Mouse (Mus musculus) embryonic facial prominence, embryonic 15.5 days (tissue): ENCODE measurements around the gene Kctd17. TPM values are rescaled to one million over a fixed set of nuclear protein-coding genes. Genes with fewer than 3 reads are reported as not detected.

ENCODE experiments used
- ATAC-seq: fragments of 200-750 bp; cut with Nextera tagmentation; 2 replicates; pipeline ENCODE4 v1.8.0; 2017; ENCODE audit warnings: low read depth, moderate TSS enrichment; ENCODE audit not compliant: insufficient number of reproducible peaks, low FRiP score, low TSS enrichment
- H3K27ac ChIP-seq: fragments of 300-500 bp; sonication (generic); replicated peaks from 2 replicates; pipeline ENCODE4 v1.5.1; 2015; ENCODE audit warnings: mild to moderate bottlenecking, inconsistent platforms
- H3K27me3 ChIP-seq: fragments of 300-500 bp; sonication (generic); 2 replicates; pipeline ENCODE4 v1.6.1; 2015; ENCODE audit warnings: inconsistent platforms
- H3K36me3 ChIP-seq: fragments of 300-500 bp; sonication (generic); 2 replicates; pipeline ENCODE4 v1.6.1; 2015; ENCODE audit warnings: mild to moderate bottlenecking, inconsistent platforms
- H3K4me1 ChIP-seq: fragments of 300-500 bp; sonication (generic); 2 replicates; pipeline ENCODE4 v1.6.1; 2015; ENCODE audit warnings: inconsistent platforms
- H3K4me2 ChIP-seq: fragments of 300-500 bp; sonication (generic); replicated peaks from 2 replicates; pipeline ENCODE4 v1.6.1; 2015; ENCODE audit warnings: mild to moderate bottlenecking, inconsistent platforms
- H3K4me3 ChIP-seq: fragments of 300-500 bp; sonication (generic); replicated peaks from 2 replicates; pipeline ENCODE4 v1.5.1; 2015; ENCODE audit warnings: mild to moderate bottlenecking, inconsistent platforms
- H3K9ac ChIP-seq: fragments of 300-500 bp; sonication (generic); 2 replicates; pipeline ENCODE4 v1.6.1; 2015; ENCODE audit warnings: inconsistent platforms
- H3K9me3 ChIP-seq: fragments of 300-500 bp; sonication (generic); replicated peaks from 2 replicates; pipeline ENCODE4 v1.6.1; 2016; ENCODE audit warnings: inconsistent platforms
- WGBS: fragments of 180-500 bp; shearing (Covaris S2); methylation state at CpG from one replicate; pipeline ENCODE4 v1.1.7; 2015; 5-methylcytosine and 5-hydroxymethylcytosine counted together
- polyA plus RNA-seq: library from polyadenylated mRNA; unstranded; fragments of >200 nt; fragmentation: Nextera tagmentation; extraction: Ambion mirVana; gene quantifications from 2 replicates; pipeline ENCODE4 v1.2.1, GENCODE M21; 2015

The Kctd17 gene
- polyA plus RNA-seq, 1 experiment from 2014 or later = 59.0 TPM

DNA sequence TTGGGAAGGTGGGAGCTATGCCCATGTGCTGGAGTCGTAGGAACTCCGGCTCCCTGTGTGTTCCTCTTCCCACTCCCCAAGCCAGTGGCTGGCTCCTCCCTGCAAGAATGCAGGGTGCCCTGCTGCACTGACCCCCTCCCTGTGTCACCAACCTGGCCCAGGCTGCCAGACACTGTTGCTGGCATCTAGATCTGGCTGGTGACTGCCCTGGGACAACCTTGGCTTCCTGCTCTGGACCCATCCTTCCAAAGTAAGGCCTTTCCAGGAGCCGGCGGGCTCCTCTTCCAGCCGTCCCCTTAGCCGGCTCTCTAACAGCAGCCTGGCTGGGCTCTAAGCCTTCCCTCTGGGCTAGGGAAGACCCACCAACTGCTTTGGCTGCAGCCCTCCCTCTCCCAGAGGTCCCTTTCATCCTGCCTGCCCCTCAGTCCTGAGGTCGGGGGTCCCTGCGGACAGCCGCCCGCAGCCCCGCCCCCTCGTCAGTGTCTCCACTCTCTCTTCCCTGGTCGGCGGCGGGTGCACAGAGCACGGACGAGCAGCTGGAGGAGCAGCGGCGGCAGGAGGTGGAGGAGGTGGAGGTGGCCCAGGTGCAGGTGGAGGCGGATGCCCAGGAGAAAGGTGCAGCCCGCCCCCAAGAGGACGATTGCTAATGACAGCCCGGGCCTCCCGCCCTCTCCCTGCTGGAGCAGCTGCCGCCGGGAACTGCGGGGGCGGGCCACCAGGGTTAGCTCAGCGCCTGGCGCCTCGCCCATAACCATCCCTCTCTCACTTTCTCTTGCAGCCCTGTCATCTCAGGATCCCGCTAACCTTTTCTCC is 8.2 kb downstream of the Kctd17 start:
- 10% methylated on average over 28 of the region's 32 CpGs for WGBS
- peak overlapping the region; percentile 61 for H3K4me2 ChIP-seq
- H3K9me3 ChIP-seq = no peaks in the 10 kb centered on the region
- peak overlapping the region; percentile 34 for H3K4me3 ChIP-seq
- H3K27ac ChIP-seq = peak overlapping the region; percentile 78
- peaks cover 35% of the 10 kb centered on the region for H3K36me3 ChIP-seq
- H3K27me3 ChIP-seq = no peaks in the 10 kb centered on the region
- peaks cover 39% of the 10 kb centered on the region for H3K4me1 ChIP-seq
- peak; percentile 81 for ATAC-seq
- H3K9ac ChIP-seq = no peak overlapping the region

DNA sequence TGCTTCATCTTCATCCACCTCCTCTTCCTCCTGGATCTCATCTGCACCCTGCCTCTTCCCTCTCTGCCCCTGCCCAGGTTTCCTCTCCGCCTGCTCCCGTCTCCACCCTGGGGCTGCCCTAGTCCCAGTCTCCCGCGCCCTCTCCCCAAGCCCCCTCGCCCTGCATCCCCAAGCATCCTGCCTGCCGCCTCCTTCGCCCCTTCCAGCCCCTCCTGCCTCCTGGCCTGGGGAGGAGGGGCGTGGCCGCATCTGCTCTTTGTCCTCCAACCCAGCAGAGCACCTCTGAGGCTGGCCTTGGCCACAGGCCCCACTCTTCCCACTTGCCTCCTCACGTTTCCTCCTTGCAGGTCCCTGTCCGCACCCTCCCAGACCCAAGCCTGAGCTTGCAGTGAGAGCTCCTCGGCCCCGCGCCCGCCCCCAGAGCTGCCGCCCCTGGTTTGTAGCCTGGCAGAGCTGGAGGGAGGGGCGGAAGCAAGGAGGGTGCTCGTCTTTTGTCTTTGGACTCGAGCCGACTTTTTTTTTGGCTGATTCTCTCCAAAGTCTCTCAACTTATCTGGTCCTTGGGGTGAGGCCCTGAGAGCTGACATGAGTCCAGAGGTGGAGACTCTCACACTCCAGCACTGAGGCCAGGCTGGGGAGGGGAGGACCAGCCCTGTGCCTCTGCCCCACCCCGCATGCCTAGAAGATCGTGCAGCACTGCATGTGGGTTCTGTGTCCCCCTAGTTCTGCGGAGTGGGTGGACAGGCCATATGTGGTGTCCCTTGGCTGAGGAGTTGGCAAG is 9.1 kb downstream of the Kctd17 start:
- Histone ChIP-seq H3K4me2 (peak overlapping the region; percentile 61), H3K9me3 (no peaks in the 10 kb centered on the region), H3K27ac (peak overlapping the region; percentile 78), H3K36me3 (peaks cover 30% of the 10 kb centered on the region), H3K4me3 (peak overlapping the region; percentile 34), H3K4me1 (peaks cover 39% of the 10 kb centered on the region), H3K9ac (peak overlapping the region; percentile 9; the same call in 1 of the 2 replicates), H3K27me3 (no peaks in the 10 kb centered on the region)
- 20% methylated on average over 23 of the region's 23 CpGs for WGBS
- ATAC-seq = peak; percentile 26

DNA sequence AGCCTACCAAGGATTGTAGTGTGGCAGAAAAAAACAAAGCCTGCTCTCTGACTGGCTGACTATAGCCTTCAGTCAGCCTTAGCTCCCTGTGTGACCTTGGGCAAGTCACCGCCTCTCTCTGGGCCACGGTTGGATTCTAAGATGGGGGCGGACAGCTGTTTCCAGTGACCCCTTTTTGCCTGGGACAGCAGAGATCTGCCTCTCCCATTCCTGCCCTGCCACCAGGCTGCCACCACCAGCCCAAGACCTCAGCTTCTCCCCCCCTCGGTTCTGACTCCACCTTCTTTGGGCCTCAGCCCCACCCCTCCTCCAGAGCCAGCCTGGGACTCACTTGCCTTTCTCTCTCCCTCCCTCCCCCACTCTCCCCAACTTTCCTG is 9.6 kb downstream of the Kctd17 start:
- Histone ChIP-seq H3K4me2 (no peak overlapping the region), H3K9ac (no peak overlapping the region), H3K4me3 (no peak overlapping the region), H3K36me3 (peaks cover 26% of the 10 kb centered on the region), H3K27ac (peak overlapping the region; percentile 78; the same call in 1 of the 2 replicates), H3K27me3 (no peaks in the 10 kb centered on the region), H3K9me3 (no peaks in the 10 kb centered on the region), H3K4me1 (peaks cover 39% of the 10 kb centered on the region)
- ATAC-seq = no peak
- 45% methylated on average over 4 of the region's 4 CpGs for WGBS

DNA sequence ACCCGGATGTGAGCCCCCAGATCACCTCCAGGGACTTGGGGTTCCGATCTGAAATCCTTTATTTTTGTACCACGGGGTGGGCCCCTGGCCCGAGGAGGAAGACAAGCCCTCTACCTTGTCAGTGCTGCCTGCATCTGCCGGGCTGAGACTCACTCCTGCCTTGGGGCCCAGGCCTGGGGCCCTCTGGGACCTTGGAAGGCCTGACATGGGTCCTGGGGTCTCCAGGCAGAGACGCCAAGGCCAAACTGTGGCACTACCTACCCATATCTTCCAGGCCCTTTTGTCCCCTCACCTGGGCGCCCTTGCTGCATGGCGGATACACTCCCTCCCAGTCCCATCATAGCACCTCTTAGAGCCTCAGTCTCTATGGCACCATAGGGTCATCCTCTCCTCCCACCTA is 10.1 kb downstream of the Kctd17 start:
- Histone ChIP-seq H3K27ac (no peak overlapping the region), H3K27me3 (no peaks in the 10 kb centered on the region), H3K36me3 (peaks cover 21% of the 10 kb centered on the region), H3K4me1 (peaks cover 39% of the 10 kb centered on the region), H3K9ac (no peak overlapping the region), H3K4me3 (no peak overlapping the region), H3K4me2 (no peak overlapping the region), H3K9me3 (no peaks in the 10 kb centered on the region)
- 57% methylated on average over 8 of the region's 8 CpGs for WGBS
- no peak for ATAC-seq

GRCm38 (mm10) chr15:78438973-78439372 is 10.6 kb downstream of the Kctd17 start:
- H3K4me2 ChIP-seq = no peak overlapping the region
- H3K4me3 ChIP-seq = no peak overlapping the region
- H3K27me3 ChIP-seq = no peaks in the 10 kb centered on the region
- WGBS = 60% methylated on average over 9 of the region's 9 CpGs
- H3K4me1 ChIP-seq = peaks cover 39% of the 10 kb centered on the region
- peaks cover 16% of the 10 kb centered on the region for H3K36me3 ChIP-seq
- ATAC-seq = no peak
- no peak overlapping the region for H3K9ac ChIP-seq
- H3K9me3 ChIP-seq = no peaks in the 10 kb centered on the region
- H3K27ac ChIP-seq = no peak overlapping the region

DNA sequence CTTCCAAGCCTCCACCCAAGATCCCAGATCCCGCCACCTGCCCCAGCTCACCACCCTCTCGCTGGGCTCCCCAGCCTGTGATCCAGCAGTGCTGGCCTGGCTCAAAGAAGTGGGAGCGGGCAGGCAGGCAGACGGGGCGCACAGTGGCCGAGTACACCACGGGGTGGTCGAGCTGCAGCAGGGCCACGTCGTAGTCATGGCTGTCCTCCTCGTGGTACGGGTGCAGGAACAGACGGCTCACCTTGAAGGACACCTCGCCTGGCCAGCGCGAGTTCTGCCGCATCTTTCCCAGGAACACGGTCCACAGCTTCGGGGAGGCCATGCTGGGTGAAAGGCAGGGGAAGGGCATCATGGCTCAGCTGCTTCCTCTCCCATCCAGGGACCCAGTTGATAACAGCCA is 13.9 kb downstream of the Kctd17 start:
- WGBS = 85% methylated on average over 19 of the region's 19 CpGs
- no peak overlapping the region for H3K4me2 ChIP-seq
- H3K36me3 ChIP-seq = no peaks in the 10 kb centered on the region
- no peaks in the 10 kb centered on the region for H3K9me3 ChIP-seq
- ATAC-seq = no peak
- no peak overlapping the region for H3K27ac ChIP-seq
- H3K27me3 ChIP-seq = no peaks in the 10 kb centered on the region
- H3K4me1 ChIP-seq = peaks cover 18% of the 10 kb centered on the region
- no peak overlapping the region for H3K4me3 ChIP-seq
- H3K9ac ChIP-seq = no peak overlapping the region

DNA sequence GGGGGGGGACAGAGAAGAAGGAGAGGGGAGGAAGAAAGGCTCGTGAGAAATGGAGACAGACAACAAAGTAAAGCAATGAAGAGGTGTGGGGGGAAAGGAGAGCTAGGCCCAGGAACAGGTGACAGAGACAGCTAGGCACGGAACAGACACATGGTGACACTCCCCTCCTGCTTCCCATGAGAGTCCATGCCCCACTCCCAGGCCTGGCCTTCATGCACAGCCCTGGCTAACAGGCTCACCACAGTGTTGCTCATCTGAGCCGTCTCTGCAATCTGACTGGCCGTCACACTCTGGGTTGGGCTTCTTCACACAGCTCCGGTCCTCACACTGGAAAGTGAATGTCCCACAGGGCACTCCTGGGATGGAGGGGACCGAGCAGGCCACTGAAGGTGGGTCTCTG is 15.5 kb downstream of the Kctd17 start:
- no peaks in the 10 kb centered on the region for H3K9me3 ChIP-seq
- ATAC-seq = no peak
- H3K27me3 ChIP-seq = no peaks in the 10 kb centered on the region
- H3K4me1 ChIP-seq = peaks cover 10% of the 10 kb centered on the region; the same call in 1 of the 2 replicates
- WGBS = 53% methylated on average over 6 of the region's 6 CpGs
- H3K36me3 ChIP-seq = no peaks in the 10 kb centered on the region
- H3K4me2 ChIP-seq = no peak overlapping the region
- no peak overlapping the region for H3K27ac ChIP-seq
- H3K4me3 ChIP-seq = no peak overlapping the region
- no peak overlapping the region for H3K9ac ChIP-seq

- peak overlapping the region; percentile 8; the same call in 1 of the 2 replicates for H3K27ac ChIP-seq
- ATAC-seq = no peak
- no peak overlapping the region for H3K4me2 ChIP-seq
- no peaks in the 10 kb centered on the region for H3K36me3 ChIP-seq
- H3K4me3 ChIP-seq = no peak overlapping the region
- peaks cover 13% of the 10 kb centered on the region; the same call in 1 of the 2 replicates for H3K4me1 ChIP-seq
- no peak overlapping the region for H3K9ac ChIP-seq
- H3K27me3 ChIP-seq = no peaks in the 10 kb centered on the region
- H3K9me3 ChIP-seq = no peaks in the 10 kb centered on the region
- 39% methylated on average over 7 of the region's 7 CpGs for WGBS
Observed at GRCm38 (mm10) chr15:78447121-78447520, 18.8 kb downstream of the Kctd17 start.

DNA sequence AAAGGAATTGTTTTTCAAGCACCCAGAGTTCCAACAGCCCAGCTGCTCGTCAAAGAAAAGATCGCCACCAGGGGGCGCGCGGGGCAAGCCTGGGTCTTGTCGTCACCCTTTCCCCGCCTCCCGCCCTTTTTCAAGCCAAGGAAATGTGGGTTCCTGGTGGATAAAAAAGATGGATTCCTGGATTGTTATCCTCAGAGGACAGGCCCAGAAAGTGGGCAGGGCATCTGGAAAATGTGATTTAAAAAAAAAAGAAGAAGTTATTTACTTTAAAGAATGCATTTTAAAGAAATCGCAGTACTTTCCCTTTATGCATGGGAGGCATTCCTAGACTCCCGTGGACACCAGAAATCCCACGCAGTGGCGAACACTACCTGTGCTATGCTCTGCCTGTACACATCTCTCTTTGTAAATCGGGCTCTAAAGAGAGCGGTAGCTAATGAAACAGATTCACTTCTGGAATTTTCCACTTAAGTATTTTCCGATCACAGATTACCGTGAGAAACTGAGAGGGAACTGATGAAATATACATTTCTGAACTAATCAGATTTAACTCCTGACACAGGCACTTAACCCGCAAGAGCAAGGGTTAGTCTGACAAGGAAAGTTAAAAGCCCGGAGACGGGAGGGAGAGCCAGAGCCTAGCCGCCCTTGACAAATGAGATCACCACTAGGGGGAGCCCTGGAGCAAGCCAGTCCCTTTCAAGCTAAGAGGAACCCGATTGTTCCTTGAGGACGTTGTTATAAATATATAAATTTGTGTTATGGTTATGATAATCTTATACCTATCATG is 19.6 kb downstream of the Kctd17 start:
- Histone ChIP-seq H3K36me3 (no peaks in the 10 kb centered on the region), H3K4me2 (peak overlapping the region; percentile 74), H3K9ac (peak overlapping the region; percentile 54), H3K4me3 (peak overlapping the region; percentile 39), H3K27ac (peak overlapping the region; percentile 94), H3K27me3 (no peaks in the 10 kb centered on the region), H3K4me1 (peaks cover 16% of the 10 kb centered on the region; the same call in 1 of the 2 replicates), H3K9me3 (no peaks in the 10 kb centered on the region)
- ATAC-seq = peak; percentile 36; the same call in 1 of the 2 replicates
- under 1% methylated on average over 22 of the region's 22 CpGs for WGBS

- Histone ChIP-seq H3K36me3 (no peaks in the 10 kb centered on the region), H3K4me1 (peaks cover 16% of the 10 kb centered on the region; the same call in 1 of the 2 replicates), H3K27ac (no peak overlapping the region), H3K9ac (no peak overlapping the region), H3K4me3 (no peak overlapping the region), H3K9me3 (no peaks in the 10 kb centered on the region), H3K27me3 (no peaks in the 10 kb centered on the region), H3K4me2 (no peak overlapping the region)
- no peak for ATAC-seq
- 66% methylated on average over 6 of the region's 6 CpGs for WGBS
Observed at GRCm38 (mm10) chr15:78449131-78449530, 20.8 kb downstream of the Kctd17 start.
